Mouse (Mus musculus): ENCODE results near the gene Cdkal1. TPM values are rescaled to one million over a fixed set of nuclear protein-coding genes. Genes with fewer than 3 reads are reported as not detected.

Gene Cdkal1
- total RNA-seq, 2 experiments from 2014 or later: 20.9 to 22.0 TPM

DNA sequence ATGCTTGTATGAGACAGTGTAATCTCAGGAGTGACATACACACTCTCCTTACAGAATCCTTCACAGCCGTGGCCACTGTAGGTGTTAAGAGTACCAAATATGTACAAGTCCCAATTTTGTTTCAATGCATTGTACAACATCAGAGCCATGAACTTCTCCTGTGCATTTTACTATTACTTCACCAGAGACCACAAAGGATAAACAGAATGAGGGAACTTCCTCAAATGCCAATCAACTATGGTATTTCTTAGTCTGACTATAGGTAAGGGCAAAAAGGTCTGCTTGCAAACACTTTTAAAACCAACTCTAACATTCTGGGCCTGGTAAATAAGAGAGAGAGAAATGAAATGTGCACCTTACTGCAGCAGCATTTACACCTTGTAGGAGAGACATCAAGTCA is 87.4 kb downstream of the Cdkal1 start:
- DNase-seq (ENCODE audit: low spot score in 2 of 2): no peak

GRCm38 (mm10) chr13:29767587-29767986 is 87.9 kb downstream of the Cdkal1 start:
- DNase-seq (ENCODE audit: low spot score in 2 of 2): no peak

DNA sequence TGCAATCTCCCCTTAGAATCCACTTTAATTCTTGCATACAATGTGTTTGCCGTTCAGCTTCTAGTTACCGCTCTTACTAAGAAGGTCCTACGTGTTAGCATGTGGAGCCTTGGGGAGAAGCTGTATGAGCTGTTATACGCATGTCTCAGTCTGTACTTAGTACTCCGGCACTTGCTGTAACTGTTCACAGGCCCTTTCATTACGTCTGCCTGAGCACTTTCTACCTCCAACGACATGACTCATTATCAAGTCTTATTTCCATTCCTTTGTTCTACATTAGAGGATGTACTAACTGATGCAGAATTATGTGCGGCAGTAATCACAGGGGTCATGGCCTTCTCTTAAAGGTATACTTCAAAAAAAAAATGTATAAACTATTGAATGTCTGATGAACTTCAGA is 89.1 kb downstream of the Cdkal1 start:
- DNase-seq (ENCODE audit: low spot score in 2 of 2): no peak

DNA sequence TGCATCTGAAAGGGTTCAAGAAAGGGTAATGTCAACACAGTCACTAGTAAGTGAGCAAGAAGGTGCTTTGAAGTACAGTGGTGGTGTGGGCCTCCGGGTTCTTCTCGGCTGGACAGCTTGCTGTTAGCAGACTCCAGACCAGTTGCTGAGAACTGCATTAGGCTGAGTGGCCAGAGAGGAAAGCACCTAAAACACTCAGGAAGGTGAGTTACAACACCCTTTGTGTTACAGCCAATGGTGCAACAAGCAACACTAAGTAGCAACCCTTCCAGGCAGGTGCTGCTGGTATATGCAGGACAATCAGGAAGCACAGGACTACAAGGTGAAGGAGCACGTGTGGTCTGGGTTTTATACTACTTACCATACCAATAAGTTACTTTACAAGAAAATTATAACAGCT is 90.2 kb downstream of the Cdkal1 start:
- no peak for DNase-seq (ENCODE audit: low spot score in 2 of 2)

- no peak for DNase-seq (ENCODE audit: low spot score in 2 of 2)
Observed at GRCm38 (mm10) chr13:29759691-29760467, 95.6 kb downstream of the Cdkal1 start.

DNA sequence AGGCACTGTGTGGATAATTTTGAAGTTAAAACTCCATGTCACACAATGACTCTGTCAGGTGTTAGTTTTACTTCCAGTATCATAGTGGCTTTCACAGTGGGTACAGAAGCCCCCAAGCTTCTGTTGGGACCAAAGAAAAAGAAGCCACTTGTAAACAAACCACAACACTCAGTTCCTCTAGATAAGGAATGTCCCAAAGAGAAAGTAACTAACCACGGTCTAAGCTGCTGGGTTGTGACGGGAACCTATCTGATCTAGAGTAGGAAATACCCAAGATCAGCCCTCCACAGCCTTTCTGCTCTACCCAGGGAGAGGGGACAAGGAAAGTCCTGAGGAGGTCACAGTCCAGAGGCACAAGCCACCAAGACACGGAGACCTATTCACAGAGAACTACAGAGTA is 99.4 kb downstream of the Cdkal1 start:
- no peak for DNase-seq (ENCODE audit: low spot score in 2 of 2)

- no peak for DNase-seq (ENCODE audit: low spot score in 2 of 2)
Observed at GRCm38 (mm10) chr13:29753254-29753653, 102.2 kb downstream of the Cdkal1 start.

DNA sequence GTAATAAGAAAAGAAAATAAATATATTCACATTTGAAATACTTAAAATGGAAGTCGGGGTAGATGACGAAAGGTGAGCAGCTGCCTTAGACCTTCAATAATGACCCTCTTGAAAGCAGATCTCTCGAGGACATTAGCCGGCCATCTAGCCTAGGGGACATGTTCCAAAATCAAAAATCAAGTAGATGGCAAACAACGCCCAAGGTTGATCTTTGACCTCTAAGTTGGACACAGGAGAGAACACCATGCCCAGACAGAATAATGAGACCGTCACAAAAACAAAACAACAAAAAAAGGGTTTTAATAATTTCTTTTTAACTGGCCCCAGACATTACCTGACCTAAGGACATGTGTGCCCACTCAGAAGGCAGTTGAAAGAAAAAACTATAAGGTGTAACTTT is 103.4 kb downstream of the Cdkal1 start:
- no peak for DNase-seq (ENCODE audit: low spot score in 2 of 2)

DNA sequence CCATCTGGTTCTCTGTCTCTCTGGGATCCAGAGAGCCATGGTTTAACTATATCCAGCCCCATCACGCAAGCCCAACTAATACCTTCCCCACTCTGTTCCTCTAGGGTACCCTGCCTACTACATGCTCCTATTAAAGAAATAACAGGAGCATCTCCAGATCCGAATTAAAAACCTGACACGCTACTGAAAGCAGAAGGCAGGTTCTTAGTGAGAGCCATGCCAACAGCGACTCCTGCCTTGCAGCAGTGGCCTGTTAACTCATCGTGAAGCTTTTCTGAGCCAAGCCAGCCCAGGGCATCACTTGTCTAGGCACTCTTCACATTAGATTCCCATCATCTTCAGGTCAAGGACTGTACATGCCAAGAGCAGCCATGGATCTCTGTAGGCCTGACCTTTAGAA is 104.3 kb downstream of the Cdkal1 start:
- no peak for DNase-seq (ENCODE audit: low spot score in 2 of 2)

DNA sequence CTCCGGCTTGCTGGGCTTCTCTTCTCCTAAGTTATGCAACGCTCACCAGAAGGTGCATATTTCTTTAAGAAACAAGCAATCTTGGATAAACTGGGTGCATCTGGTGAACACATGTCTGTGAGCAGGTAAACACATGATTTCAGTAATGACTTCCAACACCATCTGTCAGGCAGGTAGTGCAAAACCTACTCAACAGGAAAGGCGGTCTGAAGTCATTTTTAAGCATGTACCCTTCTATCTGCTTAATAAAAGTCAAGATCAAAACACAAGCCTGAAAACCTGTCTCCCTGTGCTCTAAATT is 108.2 kb downstream of the Cdkal1 start:
- DNase-seq (ENCODE audit: low spot score in 2 of 2): no peak

DNA sequence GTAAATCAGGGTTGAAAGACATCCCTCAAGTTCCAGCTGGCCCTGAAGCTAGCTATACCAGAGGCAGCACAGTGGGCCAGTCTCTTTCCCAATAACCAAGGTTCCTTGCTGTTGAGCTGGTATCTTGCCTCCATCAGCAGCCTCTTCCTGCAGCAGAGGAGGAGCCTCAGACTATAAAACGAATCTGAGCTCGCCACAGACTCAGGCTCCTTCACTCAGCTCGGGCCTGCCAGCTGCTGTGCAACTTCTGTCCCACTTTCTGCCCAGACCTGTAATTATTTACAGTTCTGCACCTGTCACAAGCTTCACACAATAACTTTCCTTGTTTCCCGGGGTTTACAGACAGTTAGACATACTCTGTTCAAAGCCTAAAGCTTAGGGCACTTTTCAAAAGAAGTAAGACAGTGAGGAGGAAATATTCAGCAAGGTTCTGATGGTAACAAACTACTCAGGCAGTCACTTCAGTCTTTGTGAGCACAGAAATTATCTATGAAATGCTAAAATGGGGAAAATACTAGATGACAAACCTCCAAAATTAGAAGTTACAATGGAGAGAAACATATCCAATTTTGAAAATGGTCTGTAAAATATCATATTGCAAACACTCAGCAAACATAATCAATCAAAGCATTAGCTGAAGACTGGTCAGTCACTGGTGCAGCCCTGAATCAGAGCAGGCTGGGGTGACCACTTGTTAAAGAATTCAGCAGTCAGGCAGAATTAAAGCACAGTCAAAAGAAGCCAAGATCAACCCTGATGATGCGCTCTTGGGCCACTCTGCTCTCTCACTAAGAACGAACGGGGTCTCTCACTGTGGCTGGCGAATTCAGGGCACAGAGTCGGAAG is 108.8 kb downstream of the Cdkal1 start:
- no peak for DNase-seq (ENCODE audit: low spot score in 2 of 2)

- DNase-seq (ENCODE audit: low spot score in 2 of 2): no peak
Observed at GRCm38 (mm10) chr13:29745073-29745472, 110.4 kb downstream of the Cdkal1 start.

- DNase-seq (ENCODE audit: low spot score in 2 of 2): no peak
Observed at GRCm38 (mm10) chr13:29744188-29744587, 111.3 kb downstream of the Cdkal1 start.

DNA sequence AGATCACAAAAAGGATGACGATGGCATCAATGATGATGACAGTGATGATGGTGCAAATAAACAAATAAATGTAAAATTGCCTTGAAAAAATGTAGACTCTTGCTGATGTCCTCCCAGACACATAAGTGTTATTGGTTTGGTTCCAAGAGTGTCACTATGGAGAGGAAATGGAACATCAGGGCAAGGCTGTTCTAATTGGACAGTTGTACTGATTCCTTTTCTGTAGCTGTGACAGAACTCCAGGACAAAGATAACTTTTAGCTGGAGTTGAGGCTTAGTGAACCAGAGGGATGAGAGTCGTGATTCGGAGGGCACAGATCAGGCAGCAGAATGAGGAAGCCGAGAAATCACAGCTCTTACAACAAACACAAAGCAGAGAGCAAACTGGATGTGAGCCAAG is 111.7 kb downstream of the Cdkal1 start:
- DNase-seq (ENCODE audit: low spot score in 2 of 2): no peak

DNA sequence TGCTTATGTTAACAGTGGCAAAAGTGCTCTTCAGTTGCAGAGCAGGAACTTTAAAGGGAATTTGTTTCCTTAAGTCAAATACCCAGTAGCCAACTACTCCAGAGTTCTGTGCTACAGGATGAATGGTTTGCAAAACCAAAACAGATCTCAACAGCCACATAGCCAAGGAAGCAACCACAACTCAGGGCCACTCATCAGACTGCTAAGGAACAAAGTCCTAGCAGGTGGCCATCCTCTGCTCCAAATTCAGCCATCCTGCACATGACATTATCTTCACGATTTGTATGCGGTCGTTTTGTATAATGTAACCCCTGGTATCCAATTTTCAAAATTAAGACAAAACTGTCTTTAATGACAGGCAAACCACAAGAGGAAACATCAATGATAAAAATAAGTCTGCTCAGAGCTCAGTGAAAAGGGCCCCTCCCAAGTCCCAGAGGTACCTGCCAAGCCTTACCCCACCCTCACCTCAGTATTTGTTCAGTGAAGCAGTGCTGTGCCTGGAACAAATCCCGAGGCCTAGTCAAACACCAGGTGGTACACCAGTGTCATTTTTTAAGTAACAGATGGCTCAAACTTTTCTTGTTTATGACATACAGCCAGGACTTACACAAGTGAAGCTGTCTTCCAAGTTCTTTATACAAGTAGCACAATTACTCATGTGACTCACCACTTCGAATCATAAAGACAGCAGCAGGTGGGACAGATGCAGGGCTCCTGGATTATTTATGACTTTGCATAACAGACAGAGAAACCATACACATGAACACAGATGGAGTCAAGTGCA is 117.6 kb downstream of the Cdkal1 start:
- no peak for DNase-seq (ENCODE audit: low spot score in 2 of 2)

DNA sequence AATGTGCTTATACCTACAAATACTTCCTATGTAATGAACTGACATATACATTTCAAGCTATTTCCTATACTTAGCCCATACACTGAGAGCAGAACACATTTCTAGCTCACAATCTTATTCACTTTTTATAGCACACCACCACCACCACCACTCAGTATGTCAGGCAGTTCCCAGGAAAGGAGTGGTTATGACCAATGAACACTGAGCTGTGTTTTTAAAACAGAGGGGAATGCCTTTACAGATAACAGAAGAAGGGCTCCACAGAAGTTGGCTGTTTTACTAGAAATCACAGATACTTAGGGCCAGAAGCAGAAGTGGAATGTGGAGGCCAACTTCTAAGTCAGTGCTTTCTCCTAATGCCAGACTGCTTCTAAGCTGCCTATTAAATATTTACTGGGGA is 121.0 kb downstream of the Cdkal1 start:
- no peak for DNase-seq (ENCODE audit: low spot score in 2 of 2)

- no peak for DNase-seq (ENCODE audit: low spot score in 2 of 2)
Observed at GRCm38 (mm10) chr13:29726154-29726825, 129.2 kb downstream of the Cdkal1 start.

GRCm38 (mm10) chr13:29724855-29725254 is 130.6 kb downstream of the Cdkal1 start:
- DNase-seq (ENCODE audit: low spot score in 2 of 2): no peak

GRCm38 (mm10) chr13:29723150-29723549 is 132.3 kb downstream of the Cdkal1 start:
- no peak for DNase-seq (ENCODE audit: low spot score in 2 of 2)

DNA sequence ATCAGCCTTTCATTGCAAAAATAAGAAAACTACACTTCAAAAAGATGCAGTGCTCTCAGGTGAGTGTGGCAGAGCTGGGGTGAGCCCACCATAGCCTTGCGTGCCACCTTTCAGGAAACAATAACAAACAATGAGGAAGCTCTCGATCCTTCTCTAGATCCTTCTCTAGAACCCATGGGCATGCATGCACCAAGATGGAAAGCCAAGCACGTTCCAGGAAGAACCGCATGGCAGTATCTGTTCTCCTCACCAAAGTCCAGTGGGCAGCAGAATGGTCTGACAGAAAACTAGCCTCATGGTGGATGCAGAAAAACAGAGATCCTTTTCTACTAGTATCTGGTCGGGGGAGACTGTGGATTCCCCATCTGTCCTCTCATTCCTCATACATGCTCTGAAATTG is 134.3 kb downstream of the Cdkal1 start:
- DNase-seq (ENCODE audit: low spot score in 2 of 2): no peak

DNA sequence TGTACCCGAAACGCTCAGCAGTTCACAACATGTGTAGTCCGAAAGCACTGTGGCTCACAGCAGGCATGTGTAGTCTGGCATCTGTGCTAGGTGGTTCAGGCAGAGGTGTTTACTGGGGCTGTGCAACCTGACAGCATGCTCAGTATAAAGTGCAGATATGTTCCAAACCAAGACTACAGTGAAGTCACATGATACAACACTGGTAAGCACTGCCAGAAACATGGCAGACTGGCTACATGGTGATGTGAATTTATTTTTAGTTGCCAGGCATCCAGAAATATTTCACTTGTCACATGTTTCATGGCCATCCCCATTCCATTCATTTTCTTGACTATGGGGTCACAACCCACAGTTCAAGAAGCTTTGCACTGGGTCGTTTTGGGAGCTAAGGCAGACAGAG is 138.9 kb downstream of the Cdkal1 start:
- DNase-seq (ENCODE audit: low spot score in 2 of 2): no peak
